Mouse (Mus musculus) forebrain, postnatal 0 days (tissue): ENCODE data around the gene Ankrd13d. TPM values are rescaled to one million over a fixed set of nuclear protein-coding genes. Genes with fewer than 3 reads are reported as not detected.

Source experiments
- ATAC-seq: fragments of 200-750 bp; cut with Nextera tagmentation; 2 replicates; pipeline ENCODE4 v1.8.0; 2017; ENCODE audit warnings: mild to moderate bottlenecking, moderate library complexity
- DNase-seq: peaks from one replicate; pipeline ENCODE4 v3.0.0-alpha.2; 2015
- H3K27ac ChIP-seq: fragments of 300-500 bp; sonication (generic); 2 replicates; pipeline ENCODE4 v1.5.1; 2014; ENCODE audit warnings: low read depth, mild to moderate bottlenecking, antibody characterized with exemption, low read length, moderate library complexity, mixed read lengths
- H3K27me3 ChIP-seq: fragments of 300-500 bp; sonication (generic); 2 replicates; pipeline ENCODE4 v1.6.1; 2014; ENCODE audit warnings: mild to moderate bottlenecking, low read length, mixed read lengths; ENCODE audit not compliant: insufficient read depth
- H3K36me3 ChIP-seq: fragments of 300-500 bp; sonication (generic); 2 replicates; pipeline ENCODE4 v1.6.1; 2014; ENCODE audit warnings: mild to moderate bottlenecking, moderate library complexity; ENCODE audit not compliant: insufficient read depth
- H3K4me1 ChIP-seq: fragments of 300-500 bp; sonication (generic); 2 replicates; pipeline ENCODE4 v1.6.1; 2014; ENCODE audit warnings: antibody characterized with exemption; ENCODE audit not compliant: insufficient read depth
- H3K4me2 ChIP-seq: fragments of 300-500 bp; sonication (generic); 2 replicates; pipeline ENCODE4 v1.6.1; 2014; ENCODE audit warnings: low read depth, mild to moderate bottlenecking, moderate library complexity
- H3K4me3 ChIP-seq: fragments of 300-500 bp; sonication (generic); 2 replicates; pipeline ENCODE4 v1.5.1; 2014; ENCODE audit warnings: low read depth, low read length, mixed read lengths
- H3K9ac ChIP-seq: fragments of 300-500 bp; sonication (generic); 2 replicates; pipeline ENCODE4 v1.6.1; 2014; ENCODE audit warnings: mild to moderate bottlenecking
- H3K9me3 ChIP-seq: fragments of 300-500 bp; sonication (generic); 2 replicates; pipeline ENCODE4 v1.6.1; 2016; ENCODE audit warnings: low read length
- CTCF ChIP-seq: sonication (generic); IDR thresholded peaks from 2 replicates; pipeline ENCODE4 v1.5.1; 2016; ENCODE audit warnings: antibody characterized with exemption, control low read depth, low read depth
- WGBS: fragments of 180-500 bp; shearing (Covaris S2); extraction: QIAGEN DNeasy Blood & Tissue Kit; methylation state at CpG from one replicate; pipeline ENCODE4 v1.1.7; 2014; 5-methylcytosine and 5-hydroxymethylcytosine counted together
- polyA plus RNA-seq: library from polyadenylated mRNA; unstranded; fragments of >200 nt; fragmentation: Nextera tagmentation; extraction: Ambion mirVana; gene quantifications from 2 replicates; pipeline ENCODE4 v1.2.1, GENCODE M21; 2015
- total RNA-seq: library from RNA; depleted of rRNA; stranded (reverse); fragments of >200 nt; gene quantifications from 2 replicates; pipeline ENCODE4 v1.2.3, GENCODE M21; 2014

Ankrd13d gene
- total and polyA plus RNA-seq, 2 experiments from 2014 or later = 55.2 to 87.3 TPM

GRCm38 (mm10) chr19:4280425-4280824 is 2.5 kb downstream of the Ankrd13d start:
- Histone ChIP-seq H3K4me1 (no peaks in the 10 kb centered on the region), H3K36me3 (peaks cover 4% of the 10 kb centered on the region), H3K9ac (no peak overlapping the region), H3K27ac (no peak overlapping the region), H3K4me2 (no peak overlapping the region), H3K4me3 (no peak overlapping the region), H3K27me3 (no peaks in the 10 kb centered on the region), H3K9me3 (no peaks in the 10 kb centered on the region)
- DNase-seq (no peak), ATAC-seq (no peak)
- TF ChIP-seq CTCF = no peak
- WGBS = 96% methylated on average over 9 of the region's 9 CpGs

GRCm38 (mm10) chr19:4279487-4279886 is 3.5 kb downstream of the Ankrd13d start:
- WGBS = 98% methylated on average over 1 of the region's 1 CpGs
- TF ChIP-seq CTCF = peak; percentile 37
- no peaks in the 10 kb centered on the region for H3K4me1 ChIP-seq
- H3K27ac ChIP-seq = no peak overlapping the region
- no peak for ATAC-seq
- H3K9me3 ChIP-seq = no peaks in the 10 kb centered on the region
- H3K9ac ChIP-seq = no peak overlapping the region
- DNase-seq = no peak
- peaks cover 4% of the 10 kb centered on the region; the same call in 1 of the 2 replicates for H3K36me3 ChIP-seq
- no peak overlapping the region for H3K4me2 ChIP-seq
- H3K4me3 ChIP-seq = no peak overlapping the region
- H3K27me3 ChIP-seq = no peaks in the 10 kb centered on the region

GRCm38 (mm10) chr19:4270972-4271371 is 12.0 kb downstream of the Ankrd13d start:
- Histone ChIP-seq H3K27ac (no peak overlapping the region), H3K9me3 (no peaks in the 10 kb centered on the region), H3K36me3 (peaks cover 25% of the 10 kb centered on the region), H3K4me2 (no peak overlapping the region), H3K9ac (no peak overlapping the region), H3K4me3 (no peak overlapping the region), H3K4me1 (no peaks in the 10 kb centered on the region), H3K27me3 (no peaks in the 10 kb centered on the region)
- 97% methylated on average over 11 of the region's 11 CpGs for WGBS
- no peak for TF ChIP-seq CTCF
- DNase-seq (no peak), ATAC-seq (no peak)

- no peak for TF ChIP-seq CTCF
- no peak overlapping the region for H3K4me2 ChIP-seq
- ATAC-seq (no peak), DNase-seq (no peak)
- no peaks in the 10 kb centered on the region for H3K4me1 ChIP-seq
- 82% methylated on average over 6 of the region's 6 CpGs for WGBS
- H3K27me3 ChIP-seq = no peaks in the 10 kb centered on the region
- H3K27ac ChIP-seq = no peak overlapping the region
- no peaks in the 10 kb centered on the region for H3K9me3 ChIP-seq
- no peak overlapping the region for H3K4me3 ChIP-seq
- peaks cover 22% of the 10 kb centered on the region for H3K36me3 ChIP-seq
- no peak overlapping the region for H3K9ac ChIP-seq
These were observed 12.8 kb downstream of the Ankrd13d start for GRCm38 (mm10) chr19:4270187-4270586.

- Histone ChIP-seq H3K36me3 (peaks cover 22% of the 10 kb centered on the region), H3K4me2 (peak within 1 kb of the TSS; percentile 46), H3K9me3 (no peaks in the 10 kb centered on the region), H3K4me1 (no peaks in the 10 kb centered on the region), H3K27me3 (no peaks in the 10 kb centered on the region), H3K9ac (peak within 1 kb of the TSS; percentile 40), H3K4me3 (peak within 1 kb of the TSS; percentile 26), H3K27ac (no peak within 1 kb of the TSS)
- DNase-seq (peak; percentile 15), ATAC-seq (peak; percentile 49)
- no peak for TF ChIP-seq CTCF
- 7% methylated on average over 46 of the region's 46 CpGs for WGBS
These were observed 14.2 kb downstream of the Ankrd13d start, which contains the start of gene Ssh3 for GRCm38 (mm10) chr19:4268566-4269361. Gene Ssh3, minus strand, starts transcription at chr19:4269180.

GRCm38 (mm10) chr19:4265956-4266355 is 17.0 kb downstream of the Ankrd13d start:
- Histone ChIP-seq H3K9ac (no peak overlapping the region), H3K27me3 (no peaks in the 10 kb centered on the region), H3K9me3 (no peaks in the 10 kb centered on the region), H3K27ac (no peak overlapping the region), H3K36me3 (peaks cover 10% of the 10 kb centered on the region), H3K4me1 (no peaks in the 10 kb centered on the region), H3K4me2 (no peak overlapping the region), H3K4me3 (no peak overlapping the region)
- WGBS = 63% methylated on average over 4 of the region's 4 CpGs
- ATAC-seq = no peak
- TF ChIP-seq CTCF = 0 out of 2 replicates have a peak, but pooled peaks have one; percentile 9
- no peak for DNase-seq

- DNase-seq = no peak
- no peak for ATAC-seq
- Histone ChIP-seq H3K9me3 (no peaks in the 10 kb centered on the region), H3K4me2 (no peak overlapping the region), H3K27ac (no peak overlapping the region), H3K9ac (no peak overlapping the region), H3K36me3 (no peaks in the 10 kb centered on the region), H3K4me1 (no peaks in the 10 kb centered on the region), H3K27me3 (no peaks in the 10 kb centered on the region), H3K4me3 (no peak overlapping the region)
- TF ChIP-seq CTCF = no peak
- 93% methylated on average over 6 of the region's 6 CpGs for WGBS
These were observed 18.7 kb downstream of the Ankrd13d start for GRCm38 (mm10) chr19:4264171-4264780.
